ENCODE assay signal across 16 mouse cellular contexts in the genomic region with DNA sequence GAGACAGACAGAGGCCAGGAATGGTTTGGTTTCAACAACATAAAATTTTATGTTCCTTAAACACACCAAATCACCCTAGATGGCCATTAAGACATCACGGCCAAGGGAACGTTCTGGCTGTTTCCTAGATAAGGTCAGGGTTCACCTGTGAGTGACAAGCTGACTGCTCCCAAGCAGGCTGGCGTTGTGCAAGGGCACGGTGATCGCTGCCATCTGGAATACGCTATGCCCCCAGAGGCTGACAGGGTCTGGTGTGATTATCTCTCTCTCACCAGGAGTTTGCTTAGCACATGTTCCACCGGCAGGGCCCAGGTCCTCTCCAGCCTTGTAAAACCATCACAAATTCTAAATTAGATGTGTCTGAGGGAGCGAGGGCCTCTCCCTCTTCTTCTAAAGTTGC.
DNase-seq lines count a peak whose midpoint lies in the region; ATAC-seq lines count a peak whose summit lies in the region.
"Had no signal": no experiment of that assay in that cellular context is flagged by ENCODE, and none has a peak within 500 bp of the region (broad histone marks: within the 10 kb centered on the region; RNA-seq: fewer than 3 reads in every experiment).

No protein-coding gene starts in this region.

- no peak overlapping the region for H3K4me3 ChIP-seq in kidney, embryonic 14.5 days (ENCODE audit: low read length)
- H3K4me3 ChIP-seq in embryonic facial prominence, embryonic 10.5 days = no peak overlapping the region
- H3K4me3 ChIP-seq: heart, embryonic 12.5 days; hindbrain, embryonic 15.5 days had no signal

- no peak overlapping the region for H3K27ac ChIP-seq in kidney, embryonic 14.5 days (ENCODE audit: low read depth, low read length)
- H3K27ac ChIP-seq in embryonic facial prominence, embryonic 10.5 days (replicated peaks) = 0 out of 2 replicates have a peak overlapping the region, but pooled peaks have one; percentile 26
- H3K27ac ChIP-seq: hindbrain, embryonic 15.5 days had no signal

- 23% methylated on average over 8 of the region's 8 CpGs for WGBS in kidney, embryonic 14.5 days
- WGBS in embryonic facial prominence, embryonic 10.5 days = 60% methylated on average over 8 of the region's 8 CpGs

- H3K4me2 ChIP-seq in kidney, embryonic 14.5 days (replicated peaks; ENCODE audit: low read depth, low read length) = no peak overlapping the region
- H3K4me2 ChIP-seq: heart, embryonic 12.5 days; hindbrain, embryonic 15.5 days had no signal

- peaks cover 75% of the 10 kb centered on the region for H3K27me3 ChIP-seq in kidney, embryonic 14.5 days (ENCODE audit: control insufficient read depth, insufficient read depth, low read length)
- H3K27me3 ChIP-seq in embryonic facial prominence, embryonic 10.5 days (replicated peaks; ENCODE audit: low read depth, poor library complexity, severe bottlenecking) = peaks cover 11% of the 10 kb centered on the region; the same call in 1 of the 2 replicates
- H3K27me3 ChIP-seq: hindbrain, embryonic 15.5 days had no signal

- peak; percentile 69 for DNase-seq in adrenal gland, postnatal 14 days
- no peak for DNase-seq in adrenal gland, adult 18-20 months (ENCODE audit: low spot score in 2 of 2)
- no peak for DNase-seq in kidney, postnatal 14 days
- DNase-seq in embryonic facial prominence, embryonic 10.5 days (ENCODE audit: low spot score) = peak; percentile 35
- no peak for DNase-seq in frontal cortex, postnatal 25 days (ENCODE audit: low spot score in 2 of 2)
- DNase-seq: cerebellum, adult 18-20 months; cerebellum, adult 9-11 months; gastrocnemius, postnatal 10 days; heart, postnatal 36 days; kidney, adult 2 months had no signal

- H3K4me1 ChIP-seq in kidney, embryonic 14.5 days (ENCODE audit: control insufficient read depth, insufficient read depth, low read length) = no peaks in the 10 kb centered on the region
- H3K4me1 ChIP-seq in embryonic facial prominence, embryonic 10.5 days = peaks cover 59% of the 10 kb centered on the region
- H3K4me1 ChIP-seq: heart, embryonic 12.5 days; hindbrain, embryonic 15.5 days had no signal

- no peak overlapping the region for H3K9ac ChIP-seq in kidney, embryonic 14.5 days (ENCODE audit: low read depth, low read length)
- H3K9ac ChIP-seq: heart, embryonic 12.5 days; hindbrain, embryonic 15.5 days had no signal

- no peaks in the 10 kb centered on the region for H3K9me3 ChIP-seq in kidney, embryonic 14.5 days (ENCODE audit: control insufficient read depth, low read length)
- H3K9me3 ChIP-seq in embryonic facial prominence, embryonic 10.5 days = no peaks in the 10 kb centered on the region
- H3K9me3 ChIP-seq: heart, embryonic 12.5 days; hindbrain, embryonic 15.5 days had no signal

- peak; percentile 60; the same call in 1 of the 2 replicates for ATAC-seq in kidney, embryonic 14.5 days (ENCODE audit: low FRiP score, low TSS enrichment)
- no peak for ATAC-seq in frontal cortex, adult (ENCODE audit: low TSS enrichment)
- ATAC-seq: activated CD4-positive, CD25-positive, alpha-beta regulatory T cell, adult 4 months; forebrain, embryonic 14.5 days had no signal

- no peaks in the 10 kb centered on the region for H3K36me3 ChIP-seq in kidney, embryonic 14.5 days (ENCODE audit: control insufficient read depth, insufficient read depth, low read length)
- H3K36me3 ChIP-seq in embryonic facial prominence, embryonic 10.5 days (replicated peaks) = no peaks in the 10 kb centered on the region
- H3K36me3 ChIP-seq: heart, embryonic 12.5 days; hindbrain, embryonic 15.5 days had no signal

Comparison
In these comparisons a context has a peak if more than half of its experiments do, and no peak if none do; other contexts are left out.
1. DNase-seq: peak in adrenal gland, postnatal 14 days (single experiment) and embryonic facial prominence, embryonic 10.5 days (single experiment); none in adrenal gland, adult 18-20 months (0 of 2), kidney, postnatal 14 days (single experiment) and frontal cortex, postnatal 25 days (0 of 2).